Mouse (Mus musculus): ENCODE results near the gene Pim3. TPM values are rescaled to one million over a fixed set of nuclear protein-coding genes. Genes with fewer than 3 reads are reported as not detected.

Pim3 gene
- polyA plus RNA-seq, 1 experiment from 2014 or later, result 46.2 TPM

DNA sequence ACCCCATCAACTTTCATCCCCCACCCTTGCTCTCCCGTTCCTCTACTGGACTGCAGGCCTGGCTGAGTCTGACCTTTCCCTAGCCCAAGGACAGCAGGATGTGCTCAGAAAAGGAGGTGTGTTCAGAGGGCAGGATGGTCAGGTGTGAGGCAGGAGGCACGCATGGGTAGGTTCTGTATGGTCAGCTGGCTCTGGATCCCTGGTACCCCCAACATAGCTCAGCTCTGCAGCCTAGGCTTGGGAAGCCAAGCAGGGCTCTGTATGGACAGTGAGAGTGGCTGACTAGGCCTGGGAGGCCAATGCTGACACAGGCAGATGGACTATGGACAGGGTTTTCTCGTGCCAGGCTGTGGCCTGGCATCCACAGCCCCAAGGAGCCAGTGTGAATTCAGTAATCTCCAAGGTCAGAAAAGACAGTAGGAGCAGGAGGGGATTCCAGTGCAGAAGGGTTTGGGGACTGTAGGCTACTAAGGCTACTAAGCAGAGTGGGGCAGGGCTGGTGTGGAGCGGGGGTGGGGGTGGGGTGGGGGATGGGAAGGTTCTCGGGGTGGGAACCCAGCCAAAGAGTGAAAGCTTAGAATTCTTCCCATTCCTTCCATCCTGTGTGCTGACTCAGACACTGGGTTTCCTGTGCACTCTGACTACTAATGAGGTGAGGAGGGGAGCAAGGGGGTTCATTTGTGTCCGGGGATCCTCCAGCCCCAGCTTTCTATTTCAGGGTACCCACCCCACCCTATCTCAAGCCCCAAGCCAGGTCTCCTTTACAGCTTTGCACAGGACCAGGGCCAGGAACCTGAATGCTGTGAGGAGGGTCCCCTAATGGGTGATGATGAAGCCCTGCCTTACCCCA lies 7.6 kb upstream of the Pim3 start:
- no peaks in the 10 kb centered on the region for H3K27me3 ChIP-seq (ENCODE audit: control insufficient read depth, insufficient read depth, low read length)
- no peak; the same call in 1 of the 2 replicates for ATAC-seq (ENCODE audit: low FRiP score, low TSS enrichment)
- peaks cover 29% of the 10 kb centered on the region for H3K4me1 ChIP-seq (ENCODE audit: control insufficient read depth, insufficient read depth, low read length)
- H3K27ac ChIP-seq (ENCODE audit: low read depth, low read length), result 0 out of 2 replicates have a peak overlapping the region, but pooled peaks have one; percentile 11
- peak overlapping the region; percentile 28; the same call in 1 of the 2 replicates for H3K9ac ChIP-seq (ENCODE audit: low read depth, low read length)
- no peak overlapping the region for H3K4me2 ChIP-seq (replicated peaks; ENCODE audit: low read depth, low read length)
- WGBS, result 47% methylated on average over 6 of the region's 6 CpGs
- H3K9me3 ChIP-seq (ENCODE audit: control insufficient read depth, low read length), result no peaks in the 10 kb centered on the region
- H3K36me3 ChIP-seq (ENCODE audit: control insufficient read depth, insufficient read depth, low read length), result no peaks in the 10 kb centered on the region
- H3K4me3 ChIP-seq (ENCODE audit: low read length), result no peak overlapping the region

DNA sequence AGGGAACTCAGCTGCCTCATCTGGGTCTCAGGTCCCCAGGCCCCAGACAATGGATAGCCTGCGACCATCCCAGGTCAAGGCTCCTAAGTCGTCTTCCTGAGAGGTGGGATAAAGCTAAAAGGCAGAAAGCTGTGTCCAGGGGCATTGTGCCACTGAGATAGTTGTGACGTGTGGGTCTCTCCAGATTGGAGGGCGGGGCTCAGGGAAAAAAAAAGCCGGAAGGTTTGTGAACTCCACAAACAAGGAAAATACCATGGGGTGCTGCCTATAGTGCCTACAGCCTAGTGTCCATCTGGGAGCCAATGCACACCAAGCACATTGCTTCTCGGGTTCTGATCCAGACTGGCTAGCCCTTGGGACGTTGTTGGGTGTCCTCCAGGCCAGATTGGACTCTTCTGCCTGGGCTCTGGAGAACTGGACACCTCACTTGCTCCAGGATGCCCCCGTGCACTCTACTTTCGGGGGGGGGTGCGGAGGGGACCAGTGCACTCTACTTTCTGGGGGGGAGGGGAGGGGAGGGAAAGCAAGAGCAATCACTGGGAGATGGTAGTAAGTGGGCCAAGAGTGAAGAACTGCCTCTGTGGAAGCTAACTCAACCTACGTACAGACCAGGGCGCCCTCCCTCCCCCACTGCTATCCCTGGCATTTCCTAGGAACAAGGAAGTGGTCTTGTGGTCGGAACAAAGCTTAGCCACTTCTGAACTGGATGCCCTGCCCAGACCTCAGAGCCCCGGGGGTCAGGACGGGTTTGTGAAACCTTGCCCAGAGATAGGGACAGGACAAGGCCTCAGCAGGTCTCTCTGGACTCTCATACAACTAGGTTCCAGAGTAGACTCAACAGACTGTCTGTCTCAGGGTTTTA lies 6.8 kb upstream of the Pim3 start:
- peak overlapping the region; percentile 28; the same call in 1 of the 2 replicates for H3K9ac ChIP-seq (ENCODE audit: low read depth, low read length)
- H3K27me3 ChIP-seq (ENCODE audit: control insufficient read depth, insufficient read depth, low read length), result no peaks in the 10 kb centered on the region
- H3K4me3 ChIP-seq (ENCODE audit: low read length), result no peak overlapping the region
- no peak for ATAC-seq (ENCODE audit: low FRiP score, low TSS enrichment)
- H3K4me2 ChIP-seq (replicated peaks; ENCODE audit: low read depth, low read length), result no peak overlapping the region
- no peaks in the 10 kb centered on the region for H3K9me3 ChIP-seq (ENCODE audit: control insufficient read depth, low read length)
- peaks cover 29% of the 10 kb centered on the region for H3K4me1 ChIP-seq (ENCODE audit: control insufficient read depth, insufficient read depth, low read length)
- H3K27ac ChIP-seq (ENCODE audit: low read depth, low read length), result 0 out of 2 replicates have a peak overlapping the region, but pooled peaks have one; percentile 11
- no peaks in the 10 kb centered on the region for H3K36me3 ChIP-seq (ENCODE audit: control insufficient read depth, insufficient read depth, low read length)
- WGBS, result 75% methylated on average over 15 of the region's 15 CpGs

- Histone ChIP-seq H3K27me3 (ENCODE audit: control insufficient read depth, insufficient read depth, low read length) (no peaks in the 10 kb centered on the region), H3K9me3 (ENCODE audit: control insufficient read depth, low read length) (no peaks in the 10 kb centered on the region), H3K9ac (ENCODE audit: low read depth, low read length) (no peak overlapping the region), H3K4me2 (replicated peaks; ENCODE audit: low read depth, low read length) (no peak overlapping the region), H3K36me3 (ENCODE audit: control insufficient read depth, insufficient read depth, low read length) (no peaks in the 10 kb centered on the region), H3K27ac (ENCODE audit: low read depth, low read length) (no peak overlapping the region), H3K4me3 (ENCODE audit: low read length) (no peak overlapping the region), H3K4me1 (ENCODE audit: control insufficient read depth, insufficient read depth, low read length) (peaks cover 25% of the 10 kb centered on the region)
- ATAC-seq (ENCODE audit: low FRiP score, low TSS enrichment), result no peak
- 73% methylated on average over 6 of the region's 6 CpGs for WGBS
Measured at GRCm38 (mm10) chr15:88855896-88856417, 6.0 kb upstream of the Pim3 start.

DNA sequence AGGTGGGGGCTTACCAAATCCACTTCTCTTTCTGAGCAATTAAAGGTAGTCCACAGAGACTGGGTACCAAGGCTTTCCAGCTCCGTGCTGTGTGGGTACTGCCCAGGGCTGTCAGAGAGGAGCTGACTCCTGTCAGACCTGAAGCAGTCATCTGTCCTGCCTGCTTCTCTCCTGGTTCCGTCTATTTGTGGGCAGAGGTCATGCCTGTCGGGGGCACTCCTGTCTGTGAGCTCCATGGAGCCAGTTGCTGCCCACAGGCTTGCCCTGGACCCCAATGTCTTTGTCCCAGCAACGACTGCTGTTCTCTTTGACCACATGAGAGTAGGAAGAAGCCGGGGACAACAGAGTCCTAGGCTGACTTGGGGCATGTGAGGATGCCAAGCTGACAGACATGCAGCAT lies 5.4 kb upstream of the Pim3 start:
- H3K36me3 ChIP-seq (ENCODE audit: control insufficient read depth, insufficient read depth, low read length), result no peaks in the 10 kb centered on the region
- ATAC-seq (ENCODE audit: low FRiP score, low TSS enrichment), result no peak
- WGBS, result 85% methylated on average over 5 of the region's 5 CpGs

GRCm38 (mm10) chr15:88857361-88857760 lies 4.6 kb upstream of the Pim3 start:
- Histone ChIP-seq H3K36me3 (ENCODE audit: control insufficient read depth, insufficient read depth, low read length) (no peaks in the 10 kb centered on the region), H3K4me2 (replicated peaks; ENCODE audit: low read depth, low read length) (no peak overlapping the region), H3K27ac (ENCODE audit: low read depth, low read length) (no peak overlapping the region), H3K4me3 (ENCODE audit: low read length) (no peak overlapping the region), H3K9me3 (ENCODE audit: control insufficient read depth, low read length) (no peaks in the 10 kb centered on the region), H3K4me1 (ENCODE audit: control insufficient read depth, insufficient read depth, low read length) (peaks cover 16% of the 10 kb centered on the region), H3K9ac (ENCODE audit: low read depth, low read length) (no peak overlapping the region), H3K27me3 (ENCODE audit: control insufficient read depth, insufficient read depth, low read length) (no peaks in the 10 kb centered on the region)
- 88% methylated on average over 7 of the region's 7 CpGs for WGBS
- ATAC-seq (ENCODE audit: low FRiP score, low TSS enrichment), result no peak

More for the DNA sequence above, 5.4 kb upstream of the Pim3 start:
- Histone ChIP-seq H3K27me3 (ENCODE audit: control insufficient read depth, insufficient read depth, low read length) (no peaks in the 10 kb centered on the region), H3K27ac (ENCODE audit: low read depth, low read length) (no peak overlapping the region), H3K9me3 (ENCODE audit: control insufficient read depth, low read length) (no peaks in the 10 kb centered on the region), H3K4me2 (replicated peaks; ENCODE audit: low read depth, low read length) (no peak overlapping the region), H3K4me1 (ENCODE audit: control insufficient read depth, insufficient read depth, low read length) (peaks cover 19% of the 10 kb centered on the region), H3K9ac (ENCODE audit: low read depth, low read length) (no peak overlapping the region), H3K4me3 (ENCODE audit: low read length) (no peak overlapping the region)

- H3K9ac ChIP-seq (ENCODE audit: low read depth, low read length), result no peak overlapping the region
- no peak for ATAC-seq (ENCODE audit: low FRiP score, low TSS enrichment)
- H3K36me3 ChIP-seq (ENCODE audit: control insufficient read depth, insufficient read depth, low read length), result no peaks in the 10 kb centered on the region
- H3K9me3 ChIP-seq (ENCODE audit: control insufficient read depth, low read length), result no peaks in the 10 kb centered on the region
- no peak overlapping the region for H3K4me3 ChIP-seq (ENCODE audit: low read length)
- 92% methylated on average over 3 of the region's 3 CpGs for WGBS
- peaks cover 16% of the 10 kb centered on the region for H3K4me1 ChIP-seq (ENCODE audit: control insufficient read depth, insufficient read depth, low read length)
- H3K27me3 ChIP-seq (ENCODE audit: control insufficient read depth, insufficient read depth, low read length), result no peaks in the 10 kb centered on the region
- no peak overlapping the region for H3K4me2 ChIP-seq (replicated peaks; ENCODE audit: low read depth, low read length)
- no peak overlapping the region for H3K27ac ChIP-seq (ENCODE audit: low read depth, low read length)
Measured at GRCm38 (mm10) chr15:88858141-88858541, 3.8 kb upstream of the Pim3 start.

DNA sequence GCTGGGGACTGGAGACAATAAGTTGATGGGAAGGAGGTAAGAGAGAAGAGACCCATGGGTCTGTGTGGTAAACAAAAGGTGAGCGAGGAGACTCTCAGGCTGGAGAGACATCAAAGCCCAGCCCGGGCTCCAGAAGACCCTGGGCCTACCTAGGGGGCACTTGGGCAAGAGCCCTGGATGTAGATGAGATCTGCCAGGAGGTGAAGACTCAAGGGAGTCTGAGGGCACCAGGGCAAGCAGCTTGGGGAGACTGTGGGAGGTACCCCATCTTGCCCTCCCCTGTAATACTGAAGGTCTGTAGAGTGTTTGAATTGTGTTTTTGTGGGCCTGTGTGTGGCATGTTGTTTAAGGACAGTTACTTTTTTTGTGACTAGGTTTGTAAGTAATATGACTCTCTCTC lies 3.3 kb upstream of the Pim3 start:
- no peaks in the 10 kb centered on the region for H3K27me3 ChIP-seq (ENCODE audit: control insufficient read depth, insufficient read depth, low read length)
- no peak overlapping the region for H3K9ac ChIP-seq (ENCODE audit: low read depth, low read length)
- WGBS, result 82% methylated on average over 2 of the region's 2 CpGs
- H3K36me3 ChIP-seq (ENCODE audit: control insufficient read depth, insufficient read depth, low read length), result no peaks in the 10 kb centered on the region
- no peak overlapping the region for H3K27ac ChIP-seq (ENCODE audit: low read depth, low read length)
- ATAC-seq (ENCODE audit: low FRiP score, low TSS enrichment), result no peak
- peaks cover 16% of the 10 kb centered on the region for H3K4me1 ChIP-seq (ENCODE audit: control insufficient read depth, insufficient read depth, low read length)
- no peaks in the 10 kb centered on the region for H3K9me3 ChIP-seq (ENCODE audit: control insufficient read depth, low read length)
- no peak overlapping the region for H3K4me2 ChIP-seq (replicated peaks; ENCODE audit: low read depth, low read length)
- H3K4me3 ChIP-seq (ENCODE audit: low read length), result no peak overlapping the region

GRCm38 (mm10) chr15:88859206-88859970 lies 2.6 kb upstream of the Pim3 start:
- Histone ChIP-seq H3K9ac (ENCODE audit: low read depth, low read length) (no peak overlapping the region), H3K4me1 (ENCODE audit: control insufficient read depth, insufficient read depth, low read length) (peaks cover 15% of the 10 kb centered on the region), H3K9me3 (ENCODE audit: control insufficient read depth, low read length) (no peaks in the 10 kb centered on the region), H3K27me3 (ENCODE audit: control insufficient read depth, insufficient read depth, low read length) (no peaks in the 10 kb centered on the region), H3K4me2 (replicated peaks; ENCODE audit: low read depth, low read length) (no peak overlapping the region), H3K4me3 (ENCODE audit: low read length) (no peak overlapping the region), H3K36me3 (ENCODE audit: control insufficient read depth, insufficient read depth, low read length) (peaks cover 2% of the 10 kb centered on the region), H3K27ac (ENCODE audit: low read depth, low read length) (no peak overlapping the region)
- 78% methylated on average over 8 of the region's 8 CpGs for WGBS
- no peak for ATAC-seq (ENCODE audit: low FRiP score, low TSS enrichment)
